Mouse (Mus musculus) spleen, adult 2 months (tissue): ENCODE data around the gene Car9. TPM values are rescaled to one million over a fixed set of nuclear protein-coding genes. Genes with fewer than 3 reads are reported as not detected.

Experiments
- DNase-seq, 2 experiments: peaks; one replicate each; pipeline versions ENCODE4 v3.0.0 to v3.0.0-alpha.2; 2012 to 2021; ENCODE audit warnings: low spot score in 2 of 2, low read depth in 1 of 2
- H3K27ac ChIP-seq: fragments of 200-500 bp; 2 replicates; pipeline ENCODE4 v1.5.1; 2012; ENCODE audit warnings: low read length, inconsistent platforms; ENCODE audit not compliant: insufficient read depth
- H3K27me3 ChIP-seq: fragments of 200-500 bp; 2 replicates; pipeline ENCODE4 v1.6.1; 2012; ENCODE audit warnings: mild to moderate bottlenecking, moderate library complexity, low read length, inconsistent platforms; ENCODE audit not compliant: control insufficient read depth, insufficient read depth
- H3K36me3 ChIP-seq: fragments of 200-500 bp; 2 replicates; pipeline ENCODE4 v1.6.1; 2012; ENCODE audit warnings: mild to moderate bottlenecking, low read length, inconsistent platforms; ENCODE audit not compliant: control insufficient read depth, insufficient read depth
- H3K4me1 ChIP-seq: fragments of 200-500 bp; 2 replicates; pipeline ENCODE4 v1.6.1; 2011; ENCODE audit warnings: inconsistent platforms; ENCODE audit not compliant: control insufficient read depth, insufficient read depth, insufficient read length
- H3K4me3 ChIP-seq: fragments of 200-500 bp; 2 replicates; pipeline ENCODE4 v1.5.1; 2011; ENCODE audit warnings: mild to moderate bottlenecking, inconsistent platforms; ENCODE audit not compliant: insufficient read depth, insufficient read length; ENCODE audit errors: extremely low read depth
- CTCF ChIP-seq: fragments of 200-500 bp; IDR thresholded peaks from 2 replicates; pipeline ENCODE4 v1.5.1; 2011; ENCODE audit warnings: mild to moderate bottlenecking, inconsistent platforms; ENCODE audit not compliant: insufficient read depth, insufficient read length, insufficient replicate concordance; ENCODE audit errors: extremely low read depth
- POLR2A ChIP-seq: fragments of 200-500 bp; IDR thresholded peaks from 2 replicates; pipeline ENCODE4 v1.6.1; 2011; ENCODE audit warnings: low read depth, low read length, inconsistent platforms
- WGBS: fragments of 180-500 bp; shearing (Covaris S2); methylation state at CpG from one replicate; pipeline ENCODE4 v1.1.7; 2018; 5-methylcytosine and 5-hydroxymethylcytosine counted together
- polyA plus RNA-seq: library from polyadenylated mRNA; depleted of rRNA; stranded (reverse); fragments of >200 nt; gene quantifications from 2 replicates; pipeline ENCODE4 v1.2.3, GENCODE M21; 2012

Gene Car9
- polyA plus RNA-seq, 1 experiment = 2.0 TPM

- no peak overlapping the region for H3K27ac ChIP-seq
- 86% methylated on average over 19 of the region's 19 CpGs for WGBS
- no peak for DNase-seq
- H3K4me3 ChIP-seq = no peak overlapping the region
- peaks cover 5% of the 10 kb centered on the region; the same call in 1 of the 2 replicates for H3K4me1 ChIP-seq
- no peaks in the 10 kb centered on the region for H3K27me3 ChIP-seq
- no peak for TF ChIP-seq CTCF
- TF ChIP-seq POLR2A = no peak
- no peaks in the 10 kb centered on the region for H3K36me3 ChIP-seq
Measured at GRCm38 (mm10) chr4:43511675-43512454, 5.1 kb downstream of the Car9 start.

DNA sequence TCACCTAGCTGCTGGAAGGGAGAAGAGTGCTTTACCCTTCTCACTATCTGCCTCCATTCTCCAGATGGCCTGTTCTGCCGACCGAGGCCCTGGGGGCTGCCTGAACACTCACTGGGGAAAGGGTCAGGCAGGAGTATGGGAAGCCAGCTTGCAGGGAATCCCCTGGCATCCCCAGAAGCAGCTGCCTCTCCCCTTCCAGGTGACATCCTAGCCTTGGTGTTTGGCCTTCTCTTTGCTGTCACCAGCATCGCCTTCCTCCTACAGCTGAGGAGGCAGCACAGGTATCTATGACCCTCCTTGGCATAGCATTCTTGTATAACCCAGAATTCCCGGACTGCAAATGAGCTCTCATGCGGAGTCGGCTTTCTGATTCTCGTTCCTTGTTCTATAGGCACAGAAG, 5.9 kb downstream of the Car9 start:
- H3K27me3 ChIP-seq = no peaks in the 10 kb centered on the region
- peaks cover 5% of the 10 kb centered on the region; the same call in 1 of the 2 replicates for H3K4me1 ChIP-seq
- no peak overlapping the region for H3K4me3 ChIP-seq
- WGBS = 91% methylated on average over 7 of the region's 7 CpGs
- TF ChIP-seq POLR2A (no peak), CTCF (no peak)
- H3K27ac ChIP-seq = no peak overlapping the region
- H3K36me3 ChIP-seq = no peaks in the 10 kb centered on the region
- DNase-seq = no peak

DNA sequence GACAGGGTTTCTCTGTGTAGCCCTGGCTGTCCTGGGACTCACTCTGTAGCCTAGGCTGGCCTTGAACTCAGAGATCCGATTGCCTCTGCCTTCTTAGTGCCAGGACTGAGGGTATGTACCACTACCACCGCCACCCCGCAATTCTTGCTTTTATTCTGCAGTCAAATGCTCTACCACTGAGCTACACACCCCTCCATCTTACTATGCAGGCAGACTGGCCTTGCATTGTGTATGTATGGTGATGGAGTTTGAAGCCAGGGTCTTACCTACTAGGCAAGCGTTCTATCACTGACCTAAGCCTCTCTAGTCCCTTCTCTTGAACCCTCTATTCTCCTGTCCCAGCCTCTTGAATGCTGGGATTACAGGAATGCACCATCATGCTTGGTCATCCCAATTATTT, 6.5 kb downstream of the Car9 start:
- H3K4me1 ChIP-seq = no peaks in the 10 kb centered on the region
- TF ChIP-seq CTCF = no peak
- TF ChIP-seq POLR2A = no peak
- H3K27me3 ChIP-seq = no peaks in the 10 kb centered on the region
- WGBS = 90% methylated on average over 4 of the region's 4 CpGs
- no peaks in the 10 kb centered on the region for H3K36me3 ChIP-seq
- DNase-seq = no peak
- no peak overlapping the region for H3K27ac ChIP-seq
- no peak overlapping the region for H3K4me3 ChIP-seq

GRCm38 (mm10) chr4:43513791-43514190, 7.0 kb downstream of the Car9 start:
- H3K4me1 ChIP-seq = no peaks in the 10 kb centered on the region
- TF ChIP-seq POLR2A (no peak), CTCF (no peak)
- no peaks in the 10 kb centered on the region for H3K36me3 ChIP-seq
- H3K27me3 ChIP-seq = no peaks in the 10 kb centered on the region
- H3K27ac ChIP-seq = no peak overlapping the region
- 90% methylated on average over 4 of the region's 4 CpGs for WGBS
- DNase-seq = no peak
- H3K4me3 ChIP-seq = no peak overlapping the region

DNA sequence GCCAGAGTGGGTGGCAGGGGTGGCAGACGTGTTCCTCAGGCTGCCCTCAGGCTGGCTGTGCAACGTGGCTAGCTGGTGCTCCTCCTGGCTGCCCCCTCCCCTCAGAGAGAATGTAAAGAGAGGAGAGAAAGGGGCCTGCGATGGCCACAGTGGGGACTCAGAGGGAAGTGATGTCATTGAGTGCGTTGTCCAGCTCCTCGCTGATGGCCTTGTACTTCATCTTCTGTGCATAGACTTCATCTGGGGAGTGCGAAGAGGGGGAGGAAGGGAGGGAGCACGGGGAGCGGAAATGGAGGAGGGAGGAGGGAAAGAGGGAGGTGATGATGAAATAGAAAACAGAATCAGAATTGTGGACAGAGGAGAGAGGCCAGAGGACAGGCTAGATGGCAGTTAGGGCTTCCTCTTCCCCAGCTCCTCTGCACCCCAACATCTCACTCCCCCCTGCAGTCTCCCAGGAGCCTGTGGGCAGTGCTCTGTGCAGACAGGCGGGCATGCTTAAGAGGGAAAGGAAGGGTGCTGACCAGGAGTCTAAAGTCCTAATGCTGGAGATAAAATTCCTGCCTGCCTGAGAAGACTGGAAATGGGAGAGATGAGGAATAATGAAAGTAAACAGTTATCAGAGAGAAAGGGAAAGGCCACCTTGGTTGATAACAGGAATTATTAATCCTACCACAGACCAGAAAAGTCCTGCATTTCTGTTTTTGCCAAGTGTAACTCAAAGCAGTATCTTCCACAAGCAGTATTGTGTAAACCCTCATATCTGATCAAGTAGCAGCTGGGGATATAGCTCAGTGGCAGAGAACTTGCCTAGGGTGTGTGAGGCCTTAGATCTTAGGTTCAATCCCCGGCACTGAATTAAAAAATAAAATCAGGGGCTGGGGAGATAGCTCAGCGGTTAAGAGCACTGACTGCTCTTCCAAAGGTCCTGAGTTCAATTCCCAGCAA, 9.3 kb downstream of the Car9 start:
- H3K36me3 ChIP-seq = no peaks in the 10 kb centered on the region
- H3K4me1 ChIP-seq = no peaks in the 10 kb centered on the region; the same call in 1 of the 2 replicates
- no peak overlapping the region for H3K4me3 ChIP-seq
- no peaks in the 10 kb centered on the region for H3K27me3 ChIP-seq
- 77% methylated on average over 11 of the region's 11 CpGs for WGBS
- TF ChIP-seq CTCF (no peak), POLR2A (no peak)
- no peak for DNase-seq
- no peak overlapping the region for H3K27ac ChIP-seq

- no peak for DNase-seq
- TF ChIP-seq POLR2A (no peak), CTCF (no peak)
- Histone ChIP-seq H3K27ac (no peak overlapping the region), H3K4me3 (no peak overlapping the region), H3K36me3 (no peaks in the 10 kb centered on the region), H3K4me1 (peaks cover 8% of the 10 kb centered on the region; the same call in 1 of the 2 replicates), H3K27me3 (peaks cover 11% of the 10 kb centered on the region)
- WGBS = 82% methylated on average over 10 of the region's 10 CpGs
Measured at GRCm38 (mm10) chr4:43519551-43519950, 12.8 kb downstream of the Car9 start.
